Mouse (Mus musculus) layer of hippocampus, adult 11-12 months (tissue): Measurements from ENCODE around the gene Gm11084.
"Not testable (repeated sequence)": the region's sequence is repeated elsewhere in the genome, so short reads cannot be mapped to it uniquely, and the experiment has no call there.

Source experiments
- DNase-seq: peaks from one replicate; pipeline ENCODE4 v3.0.0; 2022; ENCODE audit warnings: low spot score

The Gm11084 gene

GRCm38 (mm10) chr2:72994165-72994564 is 7.6 kb upstream of the Gm11084 start:
- DNase-seq, result no peak

GRCm38 (mm10) chr2:72992497-72992896 is 6.0 kb upstream of the Gm11084 start:
- DNase-seq, result no peak

GRCm38 (mm10) chr2:72988945-72989344 is 2.4 kb upstream of the Gm11084 start:
- not testable (repeated sequence) for DNase-seq

DNA sequence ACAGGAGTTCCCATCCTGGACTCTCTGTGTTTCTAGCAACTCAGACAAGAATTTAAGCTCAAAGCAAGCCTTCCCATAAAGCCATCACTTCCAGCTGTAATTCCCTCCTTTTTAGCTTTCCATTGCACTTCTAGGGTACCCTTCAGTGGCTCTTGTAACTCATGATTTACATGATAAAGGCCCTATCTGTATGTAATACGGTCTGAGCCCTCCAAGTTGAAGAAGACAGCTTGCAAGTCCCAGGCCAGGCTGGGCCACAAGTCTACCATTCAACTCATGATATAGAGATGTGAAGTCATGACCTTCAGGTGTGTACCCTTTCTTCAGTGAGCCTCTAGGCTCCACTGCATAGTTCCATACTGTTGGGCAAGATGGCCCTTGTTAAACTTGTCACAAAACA is 1.0 kb downstream of the Gm11084 start:
- DNase-seq, result no peak

DNA sequence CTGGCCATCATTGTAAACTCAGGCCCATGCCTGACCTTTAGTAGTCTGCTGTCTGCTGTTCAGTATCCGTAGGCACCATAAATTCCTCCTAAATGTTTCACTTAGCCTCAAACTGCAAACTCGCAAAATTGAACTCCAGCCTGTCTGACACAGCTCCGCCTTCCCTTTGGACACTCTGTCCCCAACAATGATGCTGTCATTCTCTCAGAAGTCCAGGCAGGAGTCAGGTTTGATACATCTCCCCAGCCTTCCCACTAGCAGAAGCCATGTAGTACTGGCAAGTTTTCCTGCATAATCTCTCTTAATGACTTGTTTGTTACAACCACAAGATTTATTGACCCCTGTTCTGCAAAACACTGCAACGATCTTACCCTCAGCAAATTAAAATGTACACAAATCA is 1.7 kb downstream of the Gm11084 start:
- no peak for DNase-seq

- DNase-seq, result no peak
Observed at GRCm38 (mm10) chr2:72983211-72983610, 3.3 kb downstream of the Gm11084 start.

DNA sequence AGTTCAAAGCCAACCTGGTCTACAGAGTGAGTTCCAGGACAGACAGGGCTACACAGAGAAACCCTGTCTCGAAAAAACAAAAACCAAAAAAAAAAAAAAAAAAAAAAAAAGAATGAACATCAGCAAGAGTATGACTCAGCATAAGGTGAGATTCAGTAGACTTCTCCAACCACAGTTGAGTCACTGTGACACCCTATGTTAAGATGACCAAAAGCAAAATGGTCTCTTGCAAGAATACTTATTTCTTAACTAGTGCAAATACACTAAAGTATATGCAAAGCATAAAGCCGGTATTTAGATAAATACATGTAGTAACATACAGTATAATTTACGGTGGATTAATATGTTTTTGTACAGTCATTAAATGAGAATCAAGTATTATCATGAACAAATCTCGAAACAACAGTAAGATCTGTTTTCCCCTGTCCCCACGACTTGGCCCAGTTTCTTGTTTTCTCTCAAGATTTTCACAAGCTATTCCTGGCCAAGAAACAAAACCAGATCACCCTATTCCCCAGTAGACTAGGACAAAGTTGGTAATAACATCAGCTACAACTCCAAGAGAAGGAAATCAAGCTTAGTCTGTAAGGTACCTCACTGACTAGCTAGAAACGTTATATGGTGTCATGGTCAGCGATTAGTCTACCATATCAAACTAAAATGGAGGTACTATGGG is 4.3 kb downstream of the Gm11084 start:
- no peak for DNase-seq

DNA sequence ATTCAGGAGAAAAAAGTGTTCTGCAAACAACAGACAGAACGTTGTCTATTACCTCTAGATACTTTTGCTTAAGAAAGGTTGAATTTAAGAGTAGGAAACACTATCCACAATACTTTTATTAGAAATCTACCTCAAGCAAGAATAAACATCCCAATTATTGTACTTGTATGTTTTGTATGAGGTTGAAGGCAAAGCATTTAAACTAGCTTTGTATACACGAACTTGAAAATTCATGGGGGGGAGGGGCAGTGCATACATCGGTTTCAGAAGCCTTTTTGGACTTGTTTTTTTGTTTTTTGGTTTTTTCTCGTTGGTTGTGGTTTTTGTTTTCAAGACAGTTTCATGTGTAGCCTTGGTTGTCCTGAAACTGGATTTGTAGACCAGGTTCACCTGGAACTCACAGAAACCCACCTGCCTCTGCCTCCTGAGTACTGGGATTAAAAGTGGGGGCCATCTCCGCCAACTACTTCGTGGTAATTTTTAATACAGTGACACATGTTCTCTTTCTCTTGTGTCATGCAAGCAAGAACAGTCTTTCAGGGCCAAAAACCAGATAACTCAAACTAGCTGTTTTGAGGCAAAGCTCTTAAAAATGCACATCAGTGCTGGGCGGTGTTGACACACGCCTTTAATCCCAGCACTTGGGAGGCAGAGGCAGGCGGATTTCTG is 4.9 kb downstream of the Gm11084 start:
- DNase-seq, result no peak

- no peak for DNase-seq
Observed at GRCm38 (mm10) chr2:72981075-72981420, 5.5 kb downstream of the Gm11084 start.

GRCm38 (mm10) chr2:72980337-72981074 is 6.0 kb downstream of the Gm11084 start, which contains the start of gene Sp3:
TSS of gene Sp3 (minus strand) at chr2:72980446.
- peak; percentile 96 for DNase-seq

- DNase-seq, result peak; percentile 79
Observed at GRCm38 (mm10) chr2:72979659-72980071, 6.9 kb downstream of the Gm11084 start.

DNA sequence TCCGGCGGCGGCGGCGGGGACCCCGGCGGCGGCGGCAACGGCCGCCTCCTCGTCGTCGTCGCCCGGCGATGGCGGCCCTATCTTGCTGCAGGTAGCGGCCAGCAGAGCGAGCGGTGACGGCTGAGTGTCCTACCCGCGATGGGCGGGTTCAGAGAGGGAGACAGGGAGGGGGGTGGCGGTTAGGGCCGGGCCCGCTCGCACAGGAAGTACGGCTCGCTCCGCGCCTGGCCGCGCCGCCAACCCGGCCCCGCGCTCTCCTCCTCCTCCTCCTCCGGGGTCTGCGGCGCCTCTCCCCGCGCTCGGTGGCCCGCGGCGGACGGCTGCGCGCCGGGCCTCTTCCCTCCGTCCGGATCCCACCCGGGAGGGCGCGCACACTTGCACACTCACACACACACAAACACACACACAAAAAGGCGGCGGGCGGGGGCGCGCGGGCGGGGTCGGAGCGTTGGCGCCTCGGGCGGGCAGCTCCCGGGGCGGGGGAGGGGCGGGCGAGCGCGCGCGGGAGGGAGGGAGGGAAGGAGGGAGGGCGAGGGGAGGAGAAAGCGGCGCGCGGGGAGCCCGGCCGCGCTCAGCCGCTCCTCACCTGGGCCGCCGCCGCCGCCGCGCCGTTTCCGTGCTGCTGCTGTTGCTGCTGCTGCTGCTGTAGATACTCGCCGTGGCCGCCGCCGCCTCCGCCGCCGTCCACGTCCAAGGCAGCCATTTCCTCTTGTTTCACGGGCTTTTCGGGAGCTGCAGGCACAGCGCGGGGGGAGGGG is 7.4 kb downstream of the Gm11084 start:
- peak; percentile 85 for DNase-seq

DNA sequence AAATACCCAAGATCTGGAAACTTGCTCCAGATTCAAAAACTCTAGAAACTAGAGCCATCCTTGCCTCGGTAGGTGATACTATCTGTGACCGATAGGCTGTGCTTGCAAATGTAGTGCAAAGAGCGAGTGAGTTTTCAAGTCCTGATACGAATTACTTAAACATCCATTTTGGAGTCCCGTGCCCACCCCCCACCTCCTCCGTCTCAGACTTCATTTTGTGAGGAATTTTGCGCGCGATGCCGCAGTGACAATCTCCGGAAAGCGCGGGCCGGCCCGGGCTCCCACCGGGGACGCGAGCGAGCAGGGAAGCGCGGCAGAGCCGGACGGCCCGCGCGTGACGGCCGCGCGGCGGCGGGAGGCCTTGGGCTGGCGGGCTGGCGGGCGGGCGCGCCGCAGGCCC is 8.0 kb downstream of the Gm11084 start:
- no peak for DNase-seq

GRCm38 (mm10) chr2:72977272-72977671 is 9.2 kb downstream of the Gm11084 start:
- DNase-seq, result no peak

DNA sequence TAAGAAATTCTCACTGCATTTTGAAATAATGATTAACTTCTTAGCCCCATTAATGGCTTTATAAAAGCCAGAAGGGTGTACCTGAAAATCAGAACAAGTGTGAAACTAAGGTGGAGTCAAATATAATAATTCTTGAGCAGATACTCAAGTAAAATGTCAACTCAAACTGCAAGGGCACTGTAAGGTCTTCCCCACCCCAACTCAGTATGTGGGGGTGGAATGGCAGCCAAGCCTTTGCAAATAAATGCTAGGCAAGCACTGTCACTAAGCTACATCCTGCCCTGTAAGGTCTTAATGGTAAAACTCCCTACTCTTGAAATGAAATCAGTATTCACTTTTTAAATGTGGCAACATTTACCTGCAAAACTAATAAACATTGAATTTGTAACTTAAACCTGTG is 10.5 kb downstream of the Gm11084 start:
- no peak for DNase-seq

DNA sequence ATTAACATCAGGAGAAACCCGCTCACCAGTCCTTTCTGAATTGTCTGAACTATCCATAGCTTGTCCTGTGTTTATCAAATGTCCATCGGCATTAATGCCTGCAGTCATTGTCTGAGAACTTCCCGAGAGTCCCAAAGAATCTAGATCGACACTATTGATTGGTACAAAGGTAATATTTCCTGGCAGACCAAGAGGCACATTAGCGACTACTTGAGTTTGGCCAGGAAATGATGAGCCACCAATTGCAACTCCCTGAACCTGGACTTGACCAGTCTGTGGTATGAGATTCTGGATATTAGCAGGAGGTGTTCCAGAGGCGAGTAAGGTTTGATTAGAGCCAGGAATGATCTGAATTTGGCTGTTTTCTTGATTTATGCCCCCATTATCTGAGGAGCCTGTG is 15.7 kb downstream of the Gm11084 start:
- DNase-seq, result no peak

DNA sequence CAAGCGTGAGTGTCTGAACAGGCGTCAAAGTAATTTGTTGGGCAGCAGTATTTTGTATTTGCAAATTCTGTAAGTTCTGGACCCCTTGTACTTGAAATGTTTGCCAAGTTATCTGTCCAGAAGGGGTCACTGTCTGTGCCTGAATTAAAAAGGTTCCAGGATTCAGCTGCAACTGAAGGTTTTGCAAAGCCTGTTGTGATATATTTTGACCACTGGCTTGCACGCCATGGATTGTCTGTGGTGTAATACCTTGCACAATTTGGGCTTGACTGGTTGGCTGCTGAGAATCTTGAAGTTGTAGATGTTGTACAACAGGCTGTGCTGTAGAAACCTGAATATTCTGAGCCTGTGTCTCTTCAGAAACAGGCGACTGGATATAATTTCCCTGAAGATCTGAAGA is 16.2 kb downstream of the Gm11084 start:
- DNase-seq, result no peak

GRCm38 (mm10) chr2:72968536-72968935 is 18.0 kb downstream of the Gm11084 start:
- no peak for DNase-seq

DNA sequence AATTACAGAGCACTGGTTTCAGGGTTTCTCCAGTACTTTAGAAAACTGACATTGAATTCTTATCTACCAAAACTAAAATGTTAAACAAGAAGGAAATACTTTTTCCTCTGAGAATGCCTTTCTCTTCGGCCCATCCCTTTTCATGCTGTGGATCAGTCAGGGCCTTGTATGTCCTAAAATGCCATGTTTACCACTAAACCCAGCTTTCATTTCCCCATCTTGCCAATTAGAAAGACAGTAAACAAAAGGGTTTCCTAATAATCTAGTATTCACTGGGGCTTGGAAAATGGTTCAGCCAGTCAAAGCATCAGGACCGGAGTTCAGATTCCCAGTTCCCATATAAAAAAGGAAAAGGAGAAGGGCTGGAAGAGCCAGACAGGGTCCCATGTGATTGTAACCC is 21.1 kb downstream of the Gm11084 start:
- DNase-seq, result no peak

DNA sequence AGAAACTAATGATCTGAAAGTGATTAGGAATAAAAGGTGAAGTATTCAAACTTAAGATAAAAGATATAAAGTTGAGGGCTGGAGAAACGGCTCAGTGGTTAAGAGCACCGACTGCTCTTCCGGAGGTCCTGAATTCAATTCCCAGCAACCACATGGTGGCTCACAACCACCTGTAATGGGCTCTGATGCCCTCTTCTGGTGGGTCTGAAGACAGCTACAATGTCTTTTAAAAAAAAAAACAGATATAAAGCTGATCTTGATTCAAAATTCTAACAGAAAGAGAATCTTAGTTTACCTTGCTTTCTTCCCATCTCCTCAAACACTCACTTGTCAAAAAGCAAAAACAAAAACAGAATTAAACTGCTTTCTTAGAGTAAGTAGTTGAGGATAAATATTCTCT is 30.1 kb downstream of the Gm11084 start:
- DNase-seq, result no peak

DNA sequence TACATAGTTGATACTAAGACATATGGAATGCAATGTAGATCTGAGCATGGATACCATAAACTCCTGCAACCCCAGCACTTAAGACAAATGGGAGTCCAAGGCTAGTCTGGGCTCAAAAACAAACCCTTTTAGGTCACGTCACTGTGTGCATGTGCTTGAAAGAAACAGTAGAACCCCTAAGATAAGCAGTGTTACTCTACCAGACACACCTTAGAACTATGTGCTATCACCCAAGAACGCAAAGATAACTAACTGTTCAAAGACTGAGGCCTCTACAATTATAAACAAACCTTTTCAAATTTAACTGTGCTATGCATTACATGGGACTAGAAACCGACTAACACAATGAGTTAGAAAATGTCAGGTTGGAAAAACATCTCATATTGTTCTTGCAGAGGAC is 33.5 kb downstream of the Gm11084 start:
- no peak for DNase-seq

DNA sequence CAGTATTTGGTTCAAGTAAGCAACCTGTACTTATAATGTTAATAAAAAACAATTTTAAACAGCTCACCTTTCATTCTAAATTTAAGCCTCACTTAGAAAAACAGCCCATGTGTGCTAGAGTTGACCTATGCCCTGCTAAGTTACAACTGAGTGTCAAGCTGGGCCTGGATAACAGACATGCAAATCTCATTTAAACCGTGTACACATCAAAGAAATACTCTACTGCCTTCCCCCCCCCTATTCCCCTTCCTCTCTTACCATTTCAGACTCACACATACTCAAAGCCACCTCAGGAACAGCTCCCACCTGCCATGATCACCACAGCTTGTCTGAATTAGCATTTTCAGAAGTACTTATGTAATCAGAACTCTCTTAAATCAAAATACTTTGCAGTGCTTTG is 50.6 kb downstream of the Gm11084 start:
- no peak for DNase-seq

- DNase-seq, result no peak
Observed at GRCm38 (mm10) chr2:72932186-72932585, 54.3 kb downstream of the Gm11084 start.
